Mouse (Mus musculus) spleen, postnatal 4 days (tissue): Measurements from ENCODE around the gene Pgm1.
A peak's percentile ranks its signal among the peaks of the same experiment; 100 is the strongest.

Experiments
- DNase-seq, 2 experiments: peaks; one replicate each; pipeline ENCODE4 v3.0.0; 2022; ENCODE audit warnings: low spot score in 2 of 2

The Pgm1 gene

GRCm38 (mm10) chr4:99957186-99957585 is 28.0 kb downstream of the Pgm1 start:
- no peak for DNase-seq

DNA sequence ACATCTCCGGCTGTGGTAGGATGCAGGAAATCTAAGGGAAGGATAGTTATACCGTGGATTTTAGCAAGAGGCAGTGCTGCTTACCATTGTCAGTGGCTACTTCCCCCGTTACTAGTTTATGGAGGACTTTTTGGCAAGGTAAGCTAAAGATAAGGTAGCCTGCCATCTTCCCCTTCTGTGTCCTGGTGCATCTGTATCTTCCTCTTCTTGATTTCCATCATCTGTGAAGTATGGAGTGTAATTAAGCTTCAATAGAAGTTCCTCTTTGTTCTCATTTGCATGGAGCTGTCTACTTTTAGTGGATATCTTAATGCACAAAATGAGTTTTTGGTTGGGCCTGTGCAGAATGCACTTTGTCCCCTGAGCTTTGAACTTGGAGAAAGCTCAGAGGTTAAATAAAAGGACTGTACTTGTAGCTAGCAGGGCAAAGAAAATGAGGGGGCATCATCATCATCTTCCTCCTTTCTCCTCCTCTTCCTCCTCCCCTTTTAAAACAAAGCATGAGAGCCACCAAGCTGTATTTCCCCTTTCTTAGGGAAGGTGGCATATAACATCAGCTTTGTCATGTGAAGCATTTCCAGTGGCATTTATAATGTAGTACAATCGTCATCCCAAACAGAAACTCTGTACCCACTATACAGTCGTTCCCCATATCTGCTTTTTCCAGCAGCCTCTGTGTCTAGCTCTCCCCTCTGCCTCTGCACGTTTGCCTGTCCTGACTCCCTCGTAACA is 29.0 kb downstream of the Pgm1 start:
- no peak for DNase-seq

- DNase-seq, result no peak
These were observed 30.1 kb downstream of the Pgm1 start for GRCm38 (mm10) chr4:99959308-99959707.

GRCm38 (mm10) chr4:99966555-99966954 is 37.3 kb downstream of the Pgm1 start:
- no peak for DNase-seq

DNA sequence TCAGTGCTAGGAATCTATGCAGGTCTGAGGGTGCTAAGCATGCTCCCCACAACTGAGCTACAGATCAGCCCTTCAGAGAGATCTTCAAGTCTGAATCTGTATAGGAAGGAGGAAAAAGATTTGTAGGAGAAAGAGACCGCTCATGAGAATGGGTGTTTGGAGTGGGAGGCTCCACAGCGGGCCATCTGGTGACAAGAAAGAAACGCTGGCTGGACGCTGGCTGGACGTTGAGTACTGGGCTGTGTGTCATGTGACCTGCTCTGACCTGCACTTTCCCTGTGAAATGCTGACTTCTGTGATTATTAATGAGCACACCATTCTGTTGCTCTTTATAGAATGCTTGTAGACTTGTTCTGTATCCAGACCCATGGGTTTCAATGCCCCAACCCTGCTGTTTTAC is 40.1 kb downstream of the Pgm1 start:
- DNase-seq, result no peak

- DNase-seq, result no peak
These were observed 40.9 kb downstream of the Pgm1 start for GRCm38 (mm10) chr4:99970097-99970496.

DNA sequence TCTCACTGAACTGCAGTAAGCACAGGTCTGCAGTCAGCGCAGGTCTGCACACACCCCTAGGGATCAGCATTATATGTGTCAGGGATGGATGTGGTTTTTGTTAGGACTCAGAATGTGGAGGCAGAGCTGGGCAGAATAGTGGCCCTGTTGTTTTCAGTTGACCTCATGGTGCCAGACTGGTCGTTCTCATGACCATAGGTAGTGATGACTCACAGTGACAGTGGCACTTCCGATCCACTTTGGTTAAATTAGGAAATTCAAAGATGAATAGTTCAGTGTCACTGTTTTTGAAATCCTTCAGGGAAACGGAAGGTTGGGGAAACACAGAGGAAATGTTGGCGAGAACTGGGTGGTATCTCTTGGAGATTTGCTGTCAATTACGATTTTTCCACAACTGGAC is 43.7 kb downstream of the Pgm1 start:
- no peak for DNase-seq

DNA sequence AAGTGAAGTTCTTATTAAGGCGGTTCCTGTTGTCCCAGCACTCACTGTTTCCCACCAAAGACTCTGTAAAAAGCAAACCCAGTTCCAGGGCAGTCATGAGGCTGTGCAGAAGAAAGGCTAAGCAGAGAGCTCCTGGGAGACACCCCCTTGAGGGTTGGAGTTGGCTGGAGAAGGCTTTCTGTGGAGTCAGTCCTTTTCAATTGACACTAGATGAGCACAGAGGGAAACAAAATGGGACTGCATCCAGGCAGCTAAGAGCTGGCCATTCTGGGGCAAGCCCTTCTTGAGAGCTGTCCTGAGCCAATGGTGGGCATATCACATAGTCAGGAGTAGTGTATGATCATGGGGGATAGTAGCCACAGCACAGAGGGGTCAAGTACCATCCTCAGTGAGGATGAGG is 44.7 kb downstream of the Pgm1 start:
- no peak for DNase-seq

- DNase-seq, result no peak
These were observed 45.2 kb downstream of the Pgm1 start for GRCm38 (mm10) chr4:99974375-99974774.

GRCm38 (mm10) chr4:99979326-99979725 is 50.1 kb downstream of the Pgm1 start:
- no peak for DNase-seq

DNA sequence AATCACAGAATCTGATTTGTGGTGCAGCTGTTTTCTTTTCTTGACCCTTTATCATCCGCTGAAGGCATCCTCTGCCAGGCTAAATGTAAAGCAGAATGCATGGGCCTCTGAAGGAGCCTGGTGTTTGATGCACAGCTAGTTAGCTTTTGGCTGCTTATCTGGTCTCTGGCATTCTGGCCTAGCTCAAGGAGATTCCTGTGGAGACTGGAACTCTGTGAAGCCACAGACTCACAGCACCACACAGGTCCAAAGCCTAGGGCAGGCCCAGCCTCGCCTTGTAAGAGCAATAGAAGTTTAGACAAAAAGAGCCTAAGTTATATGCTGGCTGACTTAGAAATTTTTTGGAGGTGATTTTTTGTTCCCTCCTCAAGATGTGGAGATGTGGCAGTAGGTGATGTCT is 52.0 kb downstream of the Pgm1 start:
- no peak for DNase-seq

- DNase-seq, result no peak
These were observed 54.6 kb downstream of the Pgm1 start for GRCm38 (mm10) chr4:99983652-99984368.

- no peak for DNase-seq
These were observed 55.1 kb downstream of the Pgm1 start for GRCm38 (mm10) chr4:99984369-99984752.

DNA sequence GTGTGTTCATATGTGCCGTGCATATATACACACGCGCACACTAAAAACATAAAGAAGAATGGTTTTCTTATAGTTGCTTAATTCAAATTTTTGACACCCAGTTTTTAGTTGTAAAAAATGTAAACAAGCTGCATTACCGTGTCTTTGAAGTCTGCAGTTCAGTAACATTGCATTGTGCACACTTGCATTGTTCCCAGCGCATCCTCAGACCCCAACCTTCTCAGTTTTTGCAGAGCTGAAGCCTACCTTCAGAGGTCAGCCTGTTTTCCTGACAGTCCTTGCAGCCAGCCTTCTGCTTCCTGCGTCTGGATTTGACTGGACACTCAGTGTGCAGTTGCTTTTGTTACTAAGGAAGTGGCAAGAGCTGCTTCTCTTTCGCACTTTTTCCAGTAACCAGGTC is 55.9 kb downstream of the Pgm1 start:
- no peak for DNase-seq

- no peak for DNase-seq
These were observed 56.4 kb downstream of the Pgm1 start for GRCm38 (mm10) chr4:99985631-99986030.

- DNase-seq, result no peak
These were observed 57.4 kb downstream of the Pgm1 start for GRCm38 (mm10) chr4:99986609-99987008.

DNA sequence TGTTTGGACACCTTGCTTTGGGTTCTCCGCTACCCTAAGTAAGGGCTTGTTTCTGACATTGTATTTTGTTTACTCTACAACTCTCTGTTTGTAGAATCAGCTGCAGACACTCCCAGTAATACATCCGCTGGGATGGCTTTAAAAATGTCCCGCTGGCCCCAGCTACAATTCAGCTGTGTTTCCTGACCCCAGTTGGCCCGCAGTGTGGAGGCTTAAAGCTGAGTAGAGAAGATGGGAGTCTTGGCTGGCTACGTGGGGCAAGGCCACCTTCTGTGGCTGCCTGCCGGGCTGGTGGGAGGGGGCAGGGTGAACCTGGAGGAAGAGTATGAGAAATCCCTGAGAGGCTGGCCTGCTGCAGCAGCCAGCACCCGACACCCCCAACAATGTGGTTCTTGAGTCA is 59.6 kb downstream of the Pgm1 start:
- no peak for DNase-seq

DNA sequence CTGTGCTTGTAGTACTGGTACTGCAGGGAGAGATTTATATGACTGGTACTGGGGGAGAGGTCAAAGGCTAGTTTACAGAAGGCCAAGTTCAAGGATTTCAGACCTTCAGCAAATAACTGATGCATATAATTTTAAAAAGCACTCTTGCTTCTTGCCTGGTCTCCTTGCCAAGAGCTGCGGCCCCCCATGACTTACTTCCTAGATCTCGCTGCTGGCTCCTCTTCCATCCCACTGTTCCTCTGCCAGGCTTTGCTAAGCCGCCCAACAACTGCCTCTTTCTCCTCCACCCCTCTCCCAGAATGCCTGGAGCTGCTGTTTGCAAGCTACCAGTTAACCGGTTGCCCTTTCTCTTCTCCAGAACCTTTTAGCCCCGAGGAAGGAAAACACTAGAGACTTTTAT is 71.8 kb downstream of the Pgm1 start:
- DNase-seq, result peak in 1 of 2 experiments; percentile 47

- peak in 1 of 2 experiments; percentile 38 for DNase-seq
These were observed 72.6 kb downstream of the Pgm1 start for GRCm38 (mm10) chr4:100001806-100002205.

DNA sequence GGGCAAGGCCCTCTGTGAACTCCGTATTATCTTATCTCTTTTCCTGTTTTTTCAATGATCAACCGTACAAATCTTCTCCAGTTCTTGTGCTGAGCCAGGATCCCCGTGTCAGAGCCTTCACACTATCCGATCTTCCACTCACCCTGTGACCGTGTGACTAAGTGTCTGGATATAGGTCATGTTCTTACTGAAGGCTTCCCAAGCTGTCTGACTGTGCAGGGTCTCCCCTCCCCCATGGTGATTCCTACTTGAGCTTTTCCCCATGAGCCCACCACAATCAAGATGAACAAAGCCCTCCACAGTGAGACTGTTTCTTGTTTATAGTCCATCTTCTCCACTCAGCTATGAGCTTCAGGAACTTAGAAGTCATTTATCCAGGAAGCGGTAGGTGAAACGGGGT is 78.5 kb downstream of the Pgm1 start:
- peak in 1 of 2 experiments; percentile 6 for DNase-seq

DNA sequence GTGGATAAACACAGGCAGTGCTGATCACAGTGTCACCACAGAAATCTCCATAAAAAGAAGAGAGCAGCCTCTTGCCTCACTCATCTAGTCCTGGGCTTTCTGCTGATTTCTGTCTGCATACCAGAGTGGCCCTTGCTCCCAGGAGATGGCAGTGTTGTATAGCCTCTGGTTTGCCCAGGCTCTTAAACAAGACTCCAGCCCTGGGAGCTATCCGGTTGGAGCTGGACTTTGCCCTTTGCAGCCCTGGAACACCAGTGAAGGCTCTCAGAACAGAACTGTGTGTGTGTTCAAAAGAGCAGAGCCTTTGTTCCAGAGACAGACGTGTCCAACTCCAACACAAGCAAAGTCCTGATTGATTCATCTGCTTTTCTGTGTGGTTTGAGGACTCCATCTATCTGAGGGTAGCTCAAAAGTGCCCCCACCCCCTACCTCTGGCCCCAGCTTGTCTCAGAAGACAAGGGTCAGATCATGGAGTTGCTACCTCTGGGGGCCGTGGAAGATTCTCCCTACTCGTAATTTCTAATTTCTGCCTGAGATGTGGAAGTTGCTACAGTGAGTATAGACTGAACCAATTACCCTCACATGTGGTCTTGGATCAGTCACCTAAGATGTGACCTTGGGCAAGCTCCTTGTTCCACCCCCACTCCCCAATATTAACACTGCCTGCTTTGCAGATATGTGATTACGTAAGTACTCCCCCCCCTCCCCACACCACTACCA is 79.3 kb downstream of the Pgm1 start:
- peak in 1 of 2 experiments; percentile 55 for DNase-seq

DNA sequence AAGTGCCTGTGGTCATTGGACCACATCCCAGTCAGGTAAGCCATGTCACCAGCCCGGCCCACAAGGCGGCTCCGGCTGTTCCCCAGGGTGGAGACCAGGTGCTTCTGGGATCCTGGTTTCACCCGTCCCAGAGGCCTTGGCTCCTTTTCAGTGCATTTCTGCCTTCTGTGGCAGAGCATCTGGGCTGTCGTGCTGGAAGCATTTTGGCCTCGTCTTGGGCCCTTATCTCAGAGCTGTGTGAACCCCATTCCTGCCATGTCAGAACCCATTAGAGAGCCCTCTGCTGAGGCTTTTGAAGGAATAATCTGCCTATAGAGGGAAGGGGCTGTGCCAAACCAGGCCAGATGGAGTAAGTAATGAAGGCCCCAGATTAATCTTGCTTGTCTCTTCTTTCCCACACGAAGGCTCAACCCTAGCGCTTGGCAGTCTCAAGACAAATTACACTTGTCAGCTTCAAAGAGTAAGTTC is 80.0 kb downstream of the Pgm1 start:
- DNase-seq, result peak in 1 of 2 experiments; percentile 50

GRCm38 (mm10) chr4:100010916-100011315 is 81.7 kb downstream of the Pgm1 start:
- peak in 1 of 2 experiments; percentile 34 for DNase-seq
